Mouse (Mus musculus): ENCODE measurements around the gene Cdh24. TPM values are rescaled to one million over a fixed set of nuclear protein-coding genes. Genes with fewer than 3 reads are reported as not detected.

Gene Cdh24
- polyA plus RNA-seq (2014; fragmentation: Nextera tagmentation; extraction: Ambion mirVana) = 10.5 and 12.2 TPM in 2 replicates

GRCm38 (mm10) chr14:54641305-54641969 is at the start of gene Cdh24:
Gene Cdh24 (minus strand): TSS chr14:54641364.
- Histone ChIP-seq H3K9ac (peak within 1 kb of the TSS; percentile 97), H3K9me3 (ENCODE audit: control insufficient read depth, low read length) (no peaks in the 10 kb centered on the region), H3K4me3 (replicated peaks; ENCODE audit: low read length) (peak within 1 kb of the TSS; percentile 81), H3K4me1 (replicated peaks; ENCODE audit: control insufficient read depth, insufficient read depth, low read length) (peaks cover 12% of the 10 kb centered on the region), H3K27me3 (ENCODE audit: control insufficient read depth, insufficient read depth, low read length) (no peaks in the 10 kb centered on the region), H3K4me2 (replicated peaks) (peak within 1 kb of the TSS; percentile 61), H3K36me3 (replicated peaks; ENCODE audit: control insufficient read depth, insufficient read depth) (peaks cover 72% of the 10 kb centered on the region), H3K27ac (peak within 1 kb of the TSS; percentile 74)
- 0% methylated on average over 51 of the region's 52 CpGs for WGBS
- peak; percentile 93 for DNase-seq (ENCODE audit: low spot score)
- peak; percentile 92 for ATAC-seq (ENCODE audit: low FRiP score)

GRCm38 (mm10) chr14:54687251-54687650 is 46.1 kb upstream of the Cdh24 start:
- H3K4me2 ChIP-seq (replicated peaks) = peak overlapping the region; percentile 70
- DNase-seq (ENCODE audit: low spot score) (no peak), ATAC-seq (ENCODE audit: low FRiP score) (no peak)
- H3K4me3 ChIP-seq (replicated peaks; ENCODE audit: low read length) = peak overlapping the region; percentile 85
- no peaks in the 10 kb centered on the region for H3K9me3 ChIP-seq (ENCODE audit: control insufficient read depth, low read length)
- H3K4me1 ChIP-seq (replicated peaks; ENCODE audit: control insufficient read depth, insufficient read depth, low read length) = peaks cover 22% of the 10 kb centered on the region
- 10% methylated on average over 8 of the region's 8 CpGs for WGBS
- peaks cover 41% of the 10 kb centered on the region for H3K36me3 ChIP-seq (replicated peaks; ENCODE audit: control insufficient read depth, insufficient read depth)
- H3K27ac ChIP-seq = peak overlapping the region; percentile 40
- H3K9ac ChIP-seq = peak overlapping the region; percentile 67
- no peaks in the 10 kb centered on the region for H3K27me3 ChIP-seq (ENCODE audit: control insufficient read depth, insufficient read depth, low read length)

- ATAC-seq (ENCODE audit: low FRiP score) (peak; percentile 98), DNase-seq (ENCODE audit: low spot score) (peak; percentile 100)
- peaks cover 22% of the 10 kb centered on the region for H3K4me1 ChIP-seq (replicated peaks; ENCODE audit: control insufficient read depth, insufficient read depth, low read length)
- under 1% methylated on average over 44 of the region's 44 CpGs for WGBS
- H3K27me3 ChIP-seq (ENCODE audit: control insufficient read depth, insufficient read depth, low read length) = no peaks in the 10 kb centered on the region
- peak within 1 kb of the TSS; percentile 85 for H3K4me3 ChIP-seq (replicated peaks; ENCODE audit: low read length)
- peak within 1 kb of the TSS; percentile 89 for H3K4me2 ChIP-seq (replicated peaks)
- H3K36me3 ChIP-seq (replicated peaks; ENCODE audit: control insufficient read depth, insufficient read depth) = peaks cover 44% of the 10 kb centered on the region
- H3K9me3 ChIP-seq (ENCODE audit: control insufficient read depth, low read length) = no peaks in the 10 kb centered on the region
- H3K9ac ChIP-seq = peak within 1 kb of the TSS; percentile 88
- peak within 1 kb of the TSS; percentile 97 for H3K27ac ChIP-seq
These were observed 45.5 kb upstream of the Cdh24 start, which contains the start of gene Acin1 for GRCm38 (mm10) chr14:54686522-54687143. Gene Acin1 (minus strand): TSS chr14:54686931.

- peak within 1 kb of the TSS; percentile 85 for H3K4me3 ChIP-seq (replicated peaks; ENCODE audit: low read length)
- WGBS = under 1% methylated on average over 41 of the region's 41 CpGs
These were observed 44.9 kb upstream of the Cdh24 start, which contains the start of gene 1700123O20Rik for GRCm38 (mm10) chr14:54686063-54686521. Gene 1700123O20Rik (plus strand): TSS chr14:54686216.

GRCm38 (mm10) chr14:54685471-54685870 is 44.3 kb upstream of the Cdh24 start:
- H3K36me3 ChIP-seq (replicated peaks; ENCODE audit: control insufficient read depth, insufficient read depth) = peaks cover 45% of the 10 kb centered on the region
- no peak for ATAC-seq (ENCODE audit: low FRiP score)
- no peak for DNase-seq (ENCODE audit: low spot score)
- peak overlapping the region; percentile 89 for H3K4me2 ChIP-seq (replicated peaks)
- peak overlapping the region; percentile 85 for H3K4me3 ChIP-seq (replicated peaks; ENCODE audit: low read length)
- no peaks in the 10 kb centered on the region for H3K27me3 ChIP-seq (ENCODE audit: control insufficient read depth, insufficient read depth, low read length)
- 15% methylated on average over 8 of the region's 8 CpGs for WGBS
- H3K9me3 ChIP-seq (ENCODE audit: control insufficient read depth, low read length) = no peaks in the 10 kb centered on the region
- H3K4me1 ChIP-seq (replicated peaks; ENCODE audit: control insufficient read depth, insufficient read depth, low read length) = peaks cover 22% of the 10 kb centered on the region
- H3K9ac ChIP-seq = peak overlapping the region; percentile 88
- H3K27ac ChIP-seq = peak overlapping the region; percentile 97

More at GRCm38 (mm10) chr14:54686063-54686521, 44.9 kb upstream of the Cdh24 start, which contains the start of gene 1700123O20Rik:
- H3K4me1 ChIP-seq (replicated peaks; ENCODE audit: control insufficient read depth, insufficient read depth, low read length) = peaks cover 22% of the 10 kb centered on the region
- no peaks in the 10 kb centered on the region for H3K27me3 ChIP-seq (ENCODE audit: control insufficient read depth, insufficient read depth, low read length)
- peak within 1 kb of the TSS; percentile 88 for H3K9ac ChIP-seq
- H3K27ac ChIP-seq = peak within 1 kb of the TSS; percentile 97
- H3K9me3 ChIP-seq (ENCODE audit: control insufficient read depth, low read length) = no peaks in the 10 kb centered on the region
- ATAC-seq (ENCODE audit: low FRiP score) (peak; percentile 79), DNase-seq (ENCODE audit: low spot score) (peak; percentile 79)
- H3K4me2 ChIP-seq (replicated peaks) = peak within 1 kb of the TSS; percentile 89
- peaks cover 47% of the 10 kb centered on the region for H3K36me3 ChIP-seq (replicated peaks; ENCODE audit: control insufficient read depth, insufficient read depth)

- Histone ChIP-seq H3K9ac (no peak overlapping the region), H3K27me3 (ENCODE audit: control insufficient read depth, insufficient read depth, low read length) (no peaks in the 10 kb centered on the region), H3K36me3 (replicated peaks; ENCODE audit: control insufficient read depth, insufficient read depth) (peaks cover 54% of the 10 kb centered on the region), H3K4me2 (replicated peaks) (no peak overlapping the region), H3K4me1 (replicated peaks; ENCODE audit: control insufficient read depth, insufficient read depth, low read length) (peaks cover 13% of the 10 kb centered on the region), H3K9me3 (ENCODE audit: control insufficient read depth, low read length) (no peaks in the 10 kb centered on the region), H3K4me3 (replicated peaks; ENCODE audit: low read length) (no peak overlapping the region), H3K27ac (no peak overlapping the region)
- 90% methylated on average over 3 of the region's 3 CpGs for WGBS
- ATAC-seq (ENCODE audit: low FRiP score) = no peak
- no peak for DNase-seq (ENCODE audit: low spot score)
These were observed 41.2 kb upstream of the Cdh24 start for GRCm38 (mm10) chr14:54682396-54682795.

- Histone ChIP-seq H3K4me3 (replicated peaks; ENCODE audit: low read length) (no peak overlapping the region), H3K27ac (no peak overlapping the region), H3K9ac (no peak overlapping the region), H3K4me2 (replicated peaks) (no peak overlapping the region), H3K27me3 (ENCODE audit: control insufficient read depth, insufficient read depth, low read length) (no peaks in the 10 kb centered on the region), H3K4me1 (replicated peaks; ENCODE audit: control insufficient read depth, insufficient read depth, low read length) (no peaks in the 10 kb centered on the region), H3K9me3 (ENCODE audit: control insufficient read depth, low read length) (no peaks in the 10 kb centered on the region), H3K36me3 (replicated peaks; ENCODE audit: control insufficient read depth, insufficient read depth) (peaks cover 83% of the 10 kb centered on the region)
- no peak for DNase-seq (ENCODE audit: low spot score)
- WGBS = 85% methylated on average over 16 of the region's 16 CpGs
- ATAC-seq (ENCODE audit: low FRiP score) = no peak
These were observed 37.6 kb upstream of the Cdh24 start for GRCm38 (mm10) chr14:54678657-54679304.

- Histone ChIP-seq H3K27ac (no peak overlapping the region), H3K4me2 (replicated peaks) (no peak overlapping the region), H3K9me3 (ENCODE audit: control insufficient read depth, low read length) (no peaks in the 10 kb centered on the region), H3K36me3 (replicated peaks; ENCODE audit: control insufficient read depth, insufficient read depth) (peaks cover 87% of the 10 kb centered on the region), H3K4me1 (replicated peaks; ENCODE audit: control insufficient read depth, insufficient read depth, low read length) (no peaks in the 10 kb centered on the region), H3K9ac (no peak overlapping the region), H3K27me3 (ENCODE audit: control insufficient read depth, insufficient read depth, low read length) (no peaks in the 10 kb centered on the region), H3K4me3 (replicated peaks; ENCODE audit: low read length) (no peak overlapping the region)
- 90% methylated on average over 5 of the region's 5 CpGs for WGBS
- no peak for DNase-seq (ENCODE audit: low spot score)
- no peak for ATAC-seq (ENCODE audit: low FRiP score)
These were observed 35.1 kb upstream of the Cdh24 start for GRCm38 (mm10) chr14:54676290-54676689.

GRCm38 (mm10) chr14:54674317-54674716 is 33.2 kb upstream of the Cdh24 start:
- H3K27ac ChIP-seq = no peak overlapping the region
- H3K27me3 ChIP-seq (ENCODE audit: control insufficient read depth, insufficient read depth, low read length) = no peaks in the 10 kb centered on the region
- no peak overlapping the region for H3K4me3 ChIP-seq (replicated peaks; ENCODE audit: low read length)
- no peak overlapping the region for H3K9ac ChIP-seq
- no peak overlapping the region for H3K4me2 ChIP-seq (replicated peaks)
- DNase-seq (ENCODE audit: low spot score) (no peak), ATAC-seq (ENCODE audit: low FRiP score) (no peak)
- H3K36me3 ChIP-seq (replicated peaks; ENCODE audit: control insufficient read depth, insufficient read depth) = peaks cover 76% of the 10 kb centered on the region
- H3K9me3 ChIP-seq (ENCODE audit: control insufficient read depth, low read length) = no peaks in the 10 kb centered on the region
- WGBS = 89% methylated on average over 2 of the region's 2 CpGs
- H3K4me1 ChIP-seq (replicated peaks; ENCODE audit: control insufficient read depth, insufficient read depth, low read length) = no peaks in the 10 kb centered on the region

Data from hindbrain, embryonic 14.5 days (tissue).